Mouse (Mus musculus) thymus, adult 2 months (tissue): Measurements from ENCODE around the gene Barx2. TPM values are rescaled to one million over a fixed set of nuclear protein-coding genes. Genes with fewer than 3 reads are reported as not detected.

Source experiments
- DNase-seq: peaks from one replicate; pipeline ENCODE4 v3.0.0; 2021
- H3K27ac ChIP-seq: fragments of 200-500 bp; 2 replicates; pipeline ENCODE4 v1.5.1; 2012; ENCODE audit warnings: low read length, control low read depth; ENCODE audit not compliant: control insufficient read depth, insufficient read depth
- H3K27me3 ChIP-seq: fragments of 200-500 bp; 2 replicates; pipeline ENCODE4 v1.6.1; 2012; ENCODE audit warnings: mild to moderate bottlenecking, low read length, moderate library complexity, mixed read lengths; ENCODE audit not compliant: control insufficient read depth, insufficient read depth
- H3K36me3 ChIP-seq: fragments of 200-500 bp; 2 replicates; pipeline ENCODE4 v1.6.1; 2012; ENCODE audit warnings: mild to moderate bottlenecking, low read length, moderate library complexity; ENCODE audit not compliant: control insufficient read depth, insufficient read depth
- H3K4me1 ChIP-seq: fragments of 200-500 bp; replicated peaks from 2 replicates; pipeline ENCODE4 v1.6.1; 2012; ENCODE audit warnings: low read length; ENCODE audit not compliant: control insufficient read depth, insufficient read depth
- H3K4me3 ChIP-seq: fragments of 200-500 bp; 2 replicates; pipeline ENCODE4 v1.5.1; 2012; ENCODE audit warnings: mild to moderate bottlenecking, low read length, control low read depth, moderate library complexity; ENCODE audit not compliant: control insufficient read depth, insufficient read depth
- CTCF ChIP-seq: fragments of 200-500 bp; IDR thresholded peaks from 2 replicates; pipeline ENCODE4 v1.5.1; 2012; ENCODE audit warnings: mild to moderate bottlenecking, control low read depth, low read length, moderate library complexity, borderline replicate concordance; ENCODE audit not compliant: control insufficient read depth, poor library complexity, insufficient read depth; ENCODE audit errors: extremely low read depth
- POLR2A ChIP-seq: fragments of 200-500 bp; IDR thresholded peaks from 2 replicates; pipeline ENCODE4 v1.6.1; 2012; ENCODE audit warnings: mild to moderate bottlenecking, low read length, control low read depth, moderate library complexity; ENCODE audit not compliant: control insufficient read depth, poor library complexity, insufficient read depth; ENCODE audit errors: extremely low read depth
- WGBS: fragments of 180-500 bp; shearing (Covaris S2); methylation state at CpG from one replicate; pipeline ENCODE4 v1.1.7; 2018; 5-methylcytosine and 5-hydroxymethylcytosine counted together
- polyA plus RNA-seq: library from polyadenylated mRNA; depleted of rRNA; stranded (reverse); fragments of >200 nt; gene quantifications from 2 replicates; pipeline ENCODE4 v1.2.3, GENCODE M21; 2012

Barx2 gene
- polyA plus RNA-seq, 1 experiment = 0.85 TPM

- no peak overlapping the region for H3K27ac ChIP-seq
- WGBS = 89% methylated on average over 2 of the region's 2 CpGs
- H3K27me3 ChIP-seq = no peaks in the 10 kb centered on the region
- no peak overlapping the region for H3K4me3 ChIP-seq
- no peak for DNase-seq
- H3K36me3 ChIP-seq = no peaks in the 10 kb centered on the region
- H3K4me1 ChIP-seq = no peaks in the 10 kb centered on the region
- TF ChIP-seq CTCF (no peak), POLR2A (no peak)
These were observed 11.5 kb downstream of the Barx2 start for GRCm38 (mm10) chr9:31901781-31902180.

- no peak overlapping the region for H3K27ac ChIP-seq
- 82% methylated on average over 10 of the region's 10 CpGs for WGBS
- no peaks in the 10 kb centered on the region for H3K27me3 ChIP-seq
- no peaks in the 10 kb centered on the region for H3K4me1 ChIP-seq
- TF ChIP-seq CTCF (no peak), POLR2A (no peak)
- DNase-seq = no peak
- no peak overlapping the region for H3K4me3 ChIP-seq
- H3K36me3 ChIP-seq = no peaks in the 10 kb centered on the region
These were observed 18.4 kb downstream of the Barx2 start for GRCm38 (mm10) chr9:31894775-31895320.

GRCm38 (mm10) chr9:31888333-31888732, 24.9 kb downstream of the Barx2 start:
- Histone ChIP-seq H3K36me3 (no peaks in the 10 kb centered on the region), H3K4me1 (no peaks in the 10 kb centered on the region), H3K4me3 (no peak overlapping the region), H3K27me3 (no peaks in the 10 kb centered on the region), H3K27ac (no peak overlapping the region)
- DNase-seq = no peak
- TF ChIP-seq CTCF (no peak), POLR2A (no peak)
- WGBS = 86% methylated on average over 4 of the region's 4 CpGs

GRCm38 (mm10) chr9:31886258-31886657, 27.0 kb downstream of the Barx2 start:
- no peak for TF ChIP-seq POLR2A
- no peaks in the 10 kb centered on the region for H3K4me1 ChIP-seq
- H3K4me3 ChIP-seq = no peak overlapping the region
- no peak overlapping the region for H3K27ac ChIP-seq
- no peak for DNase-seq
- no peaks in the 10 kb centered on the region for H3K27me3 ChIP-seq
- WGBS = 61% methylated on average over 3 of the region's 3 CpGs
- no peaks in the 10 kb centered on the region for H3K36me3 ChIP-seq

- no peak for DNase-seq
- H3K27me3 ChIP-seq = no peaks in the 10 kb centered on the region
- WGBS = 90% methylated on average over 2 of the region's 2 CpGs
- no peak for TF ChIP-seq POLR2A
- TF ChIP-seq CTCF = no peak
- H3K4me1 ChIP-seq = no peaks in the 10 kb centered on the region
- H3K36me3 ChIP-seq = no peaks in the 10 kb centered on the region
- no peak overlapping the region for H3K27ac ChIP-seq
- no peak overlapping the region for H3K4me3 ChIP-seq
These were observed 30.9 kb downstream of the Barx2 start for GRCm38 (mm10) chr9:31882376-31882775.

- Histone ChIP-seq H3K36me3 (no peaks in the 10 kb centered on the region), H3K4me1 (no peaks in the 10 kb centered on the region), H3K27me3 (no peaks in the 10 kb centered on the region), H3K4me3 (no peak overlapping the region), H3K27ac (no peak overlapping the region)
- TF ChIP-seq POLR2A = no peak
- TF ChIP-seq CTCF = no peak
- no peak for DNase-seq
- WGBS = 93% methylated on average over 3 of the region's 3 CpGs
These were observed 37.7 kb downstream of the Barx2 start for GRCm38 (mm10) chr9:31875556-31875955.

- 90% methylated on average over 3 of the region's 3 CpGs for WGBS
- DNase-seq = no peak
- Histone ChIP-seq H3K27me3 (no peaks in the 10 kb centered on the region), H3K4me3 (no peak overlapping the region), H3K27ac (no peak overlapping the region), H3K4me1 (no peaks in the 10 kb centered on the region), H3K36me3 (no peaks in the 10 kb centered on the region)
- TF ChIP-seq POLR2A (no peak), CTCF (no peak)
These were observed 39.0 kb downstream of the Barx2 start for GRCm38 (mm10) chr9:31874236-31874635.
